Mouse (Mus musculus) heart, embryonic 16.5 days (tissue): ENCODE measurements at regions not wholly inside any gene's neighbourhood (a gene's known extent, or its start where the extent isn't known, plus 50 kb on each side); places are given as distances from the start of the nearest gene placed in this dataset.
A peak's percentile ranks its signal among the peaks of the same experiment; 100 is the strongest.
"Not testable (repeated sequence)": the region's sequence is repeated elsewhere in the genome, so short reads cannot be mapped to it uniquely, and the experiment has no call there.

Experiments
- ATAC-seq: fragments of 200-750 bp; cut with Nextera tagmentation; replicated peaks from 2 replicates; pipeline ENCODE4 v1.8.0; 2017; ENCODE audit warnings: moderate number of reproducible peaks; ENCODE audit not compliant: insufficient read depth, low FRiP score; ENCODE audit errors: extremely low read depth
- H3K27ac ChIP-seq: fragments of 300-500 bp; sonication (generic); 2 replicates; pipeline ENCODE4 v1.5.1; 2014; ENCODE audit warnings: mild to moderate bottlenecking, low read length, control low read depth, moderate library complexity
- H3K27me3 ChIP-seq: fragments of 300-500 bp; sonication (generic); 2 replicates; pipeline ENCODE4 v1.6.1; 2014; ENCODE audit warnings: low read length, mixed read lengths; ENCODE audit not compliant: control insufficient read depth, insufficient read depth
- H3K36me3 ChIP-seq: fragments of 300-500 bp; sonication (generic); 2 replicates; pipeline ENCODE4 v1.6.1; 2014; ENCODE audit not compliant: control insufficient read depth, insufficient read depth
- H3K4me1 ChIP-seq: fragments of 300-500 bp; sonication (generic); 2 replicates; pipeline ENCODE4 v1.6.1; 2014; ENCODE audit warnings: low read length, mixed read lengths; ENCODE audit not compliant: control insufficient read depth, insufficient read depth
- H3K4me2 ChIP-seq: fragments of 300-500 bp; sonication (generic); 2 replicates; pipeline ENCODE4 v1.6.1; 2014; ENCODE audit warnings: low read depth, mild to moderate bottlenecking, control low read depth, low read length
- H3K4me3 ChIP-seq: fragments of 300-500 bp; sonication (generic); 2 replicates; pipeline ENCODE4 v1.5.1; 2014; ENCODE audit warnings: mild to moderate bottlenecking, control low read depth, low read length
- H3K9ac ChIP-seq: fragments of 300-500 bp; sonication (generic); 2 replicates; pipeline ENCODE4 v1.6.1; 2014; ENCODE audit warnings: low read length, control low read depth
- H3K9me3 ChIP-seq: fragments of 300-500 bp; sonication (generic); replicated peaks from 2 replicates; pipeline ENCODE4 v1.6.1; 2016; ENCODE audit warnings: low read length; ENCODE audit not compliant: control insufficient read depth
- WGBS: fragments of 180-500 bp; shearing (Covaris S2); extraction: QIAGEN DNeasy Blood & Tissue Kit; methylation state at CpG from one replicate; pipeline ENCODE4 v1.1.7; 2014; 5-methylcytosine and 5-hydroxymethylcytosine counted together

DNA sequence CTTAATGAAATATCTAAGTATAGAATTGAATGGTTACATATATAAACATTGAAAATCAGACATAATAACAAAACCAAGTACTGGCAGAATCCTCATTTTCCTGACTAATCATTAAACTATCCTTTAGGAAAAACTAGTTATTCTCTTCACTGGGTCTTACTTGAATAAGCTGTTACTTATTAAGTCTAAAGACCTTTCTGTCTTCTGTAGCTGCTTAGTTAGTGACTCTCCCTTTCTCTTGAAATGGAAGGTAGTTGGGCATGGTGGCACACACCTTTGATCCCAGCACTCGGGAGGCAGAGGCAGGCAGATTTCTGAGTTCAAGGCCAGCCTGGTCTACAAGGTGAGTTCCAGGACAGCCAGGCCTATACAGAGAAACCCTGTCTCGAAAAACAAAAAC is 135.9 kb upstream of the Abcb5 start:
- H3K4me2 ChIP-seq, H3K9me3 ChIP-seq, H3K27me3 ChIP-seq, H3K9ac ChIP-seq, H3K27ac ChIP-seq, H3K36me3 ChIP-seq, H3K4me3 ChIP-seq, ATAC-seq: not testable (repeated sequence)
- peaks cover 15% of the 10 kb centered on the region for H3K4me1 ChIP-seq
- WGBS, result 77% methylated on average over 2 of the region's 2 CpGs

- H3K36me3 ChIP-seq, result no peaks in the 10 kb centered on the region
- no peak overlapping the region for H3K4me3 ChIP-seq
- peak overlapping the region; percentile 61; the same call in 1 of the 2 replicates for H3K27ac ChIP-seq
- H3K9me3 ChIP-seq, result no peaks in the 10 kb centered on the region
- peak; percentile 69; the same call in 1 of the 2 replicates for ATAC-seq
- no peak overlapping the region for H3K4me2 ChIP-seq
- peaks cover 15% of the 10 kb centered on the region for H3K4me1 ChIP-seq
- H3K9ac ChIP-seq, result no peak overlapping the region
- H3K27me3 ChIP-seq, result no peaks in the 10 kb centered on the region
These were observed 133.5 kb upstream of the Abcb5 start for GRCm38 (mm10) chr12:119099736-119100135.

GRCm38 (mm10) chr12:119097814-119098213 is 131.6 kb upstream of the Abcb5 start:
- no peak overlapping the region for H3K4me3 ChIP-seq
- no peak overlapping the region for H3K4me2 ChIP-seq
- no peaks in the 10 kb centered on the region for H3K36me3 ChIP-seq
- ATAC-seq, result peak; percentile 60; the same call in 1 of the 2 replicates
- H3K4me1 ChIP-seq, result peaks cover 15% of the 10 kb centered on the region
- 15% methylated on average over 1 of the region's 1 CpGs for WGBS
- H3K27ac ChIP-seq, result peak overlapping the region; percentile 61
- H3K27me3 ChIP-seq, result no peaks in the 10 kb centered on the region
- H3K9me3 ChIP-seq, result no peaks in the 10 kb centered on the region
- no peak overlapping the region for H3K9ac ChIP-seq

- Histone ChIP-seq H3K9ac (no peak overlapping the region), H3K4me3 (no peak overlapping the region), H3K9me3 (no peaks in the 10 kb centered on the region), H3K4me2 (no peak overlapping the region), H3K27me3 (no peaks in the 10 kb centered on the region), H3K27ac (no peak overlapping the region), H3K4me1 (peaks cover 8% of the 10 kb centered on the region), H3K36me3 (no peaks in the 10 kb centered on the region)
- no peak for ATAC-seq
- WGBS, result 80% methylated on average over 1 of the region's 1 CpGs
These were observed 128.1 kb upstream of the Abcb5 start for GRCm38 (mm10) chr12:119094314-119094713.

DNA sequence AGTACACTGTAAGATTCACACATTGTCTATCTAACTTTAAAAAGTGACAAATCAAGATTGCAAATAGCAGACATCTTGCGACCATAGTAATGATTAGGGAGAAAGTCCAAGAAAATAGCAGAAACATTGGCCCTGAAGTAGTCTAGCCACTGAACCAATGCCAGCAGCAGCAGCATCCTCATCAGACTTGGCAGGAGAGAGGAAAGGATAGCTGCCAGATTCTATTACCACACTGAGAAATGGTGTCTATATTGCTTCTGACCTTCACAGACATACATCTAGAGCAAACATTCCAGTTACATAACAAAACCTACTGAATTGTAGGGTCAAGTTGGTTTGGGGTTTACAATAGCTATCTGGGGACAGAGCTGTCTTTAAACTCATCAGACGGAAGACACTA is 127.2 kb upstream of the Abcb5 start:
- 0 out of 2 replicates have a peak, but pooled peaks cover 3% of the 10 kb centered on the region for H3K4me1 ChIP-seq
- no peaks in the 10 kb centered on the region for H3K9me3 ChIP-seq
- H3K4me3 ChIP-seq, result no peak overlapping the region
- H3K27me3 ChIP-seq, result no peaks in the 10 kb centered on the region
- H3K27ac ChIP-seq, result no peak overlapping the region
- H3K9ac ChIP-seq, result no peak overlapping the region
- H3K36me3 ChIP-seq, result no peaks in the 10 kb centered on the region
- WGBS, result 83% methylated on average over 2 of the region's 2 CpGs
- no peak for ATAC-seq
- H3K4me2 ChIP-seq, result no peak overlapping the region

GRCm38 (mm10) chr12:119089292-119089691 is 123.1 kb upstream of the Abcb5 start:
- Histone ChIP-seq H3K4me1 (no peaks in the 10 kb centered on the region), H3K27ac (no peak overlapping the region), H3K36me3 (no peaks in the 10 kb centered on the region), H3K9ac (no peak overlapping the region), H3K9me3 (no peaks in the 10 kb centered on the region), H3K4me3 (no peak overlapping the region), H3K27me3 (no peaks in the 10 kb centered on the region), H3K4me2 (no peak overlapping the region)
- ATAC-seq, result no peak
- WGBS, result 76% methylated on average over 2 of the region's 2 CpGs

- H3K4me3 ChIP-seq, result no peak overlapping the region
- no peaks in the 10 kb centered on the region for H3K9me3 ChIP-seq
- H3K4me2 ChIP-seq, result no peak overlapping the region
- no peak overlapping the region for H3K9ac ChIP-seq
- no peaks in the 10 kb centered on the region for H3K4me1 ChIP-seq
- ATAC-seq, result no peak
- H3K27ac ChIP-seq, result no peak overlapping the region
- H3K27me3 ChIP-seq, result no peaks in the 10 kb centered on the region
- 88% methylated on average over 1 of the region's 1 CpGs for WGBS
- H3K36me3 ChIP-seq, result no peaks in the 10 kb centered on the region
These were observed 122.4 kb upstream of the Abcb5 start for GRCm38 (mm10) chr12:119088666-119089065.

DNA sequence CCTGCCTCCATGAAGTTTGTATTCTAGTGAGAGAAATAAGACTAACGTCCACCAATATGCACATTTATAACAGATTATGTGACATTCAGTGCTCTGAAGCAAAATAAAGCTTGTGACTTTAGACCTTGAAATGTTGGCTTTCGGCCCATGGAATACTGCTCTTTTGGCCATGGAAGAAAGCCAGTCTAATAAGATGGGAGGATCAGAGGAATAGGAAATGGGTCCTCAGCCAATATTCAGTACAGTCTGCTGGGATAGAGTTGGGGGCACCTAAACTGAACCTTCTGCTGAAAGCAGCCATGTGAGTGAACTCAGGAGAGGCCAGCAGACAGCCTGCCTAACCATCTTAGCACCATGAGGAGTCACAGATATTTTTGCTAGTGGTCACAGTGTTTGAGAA is 118.6 kb upstream of the Abcb5 start:
- Histone ChIP-seq H3K9ac (no peak overlapping the region), H3K27me3 (no peaks in the 10 kb centered on the region), H3K27ac (no peak overlapping the region), H3K4me2 (no peak overlapping the region), H3K4me3 (no peak overlapping the region), H3K4me1 (no peaks in the 10 kb centered on the region), H3K9me3 (no peaks in the 10 kb centered on the region), H3K36me3 (no peaks in the 10 kb centered on the region)
- ATAC-seq, result no peak
- WGBS, result 72% methylated on average over 2 of the region's 2 CpGs

DNA sequence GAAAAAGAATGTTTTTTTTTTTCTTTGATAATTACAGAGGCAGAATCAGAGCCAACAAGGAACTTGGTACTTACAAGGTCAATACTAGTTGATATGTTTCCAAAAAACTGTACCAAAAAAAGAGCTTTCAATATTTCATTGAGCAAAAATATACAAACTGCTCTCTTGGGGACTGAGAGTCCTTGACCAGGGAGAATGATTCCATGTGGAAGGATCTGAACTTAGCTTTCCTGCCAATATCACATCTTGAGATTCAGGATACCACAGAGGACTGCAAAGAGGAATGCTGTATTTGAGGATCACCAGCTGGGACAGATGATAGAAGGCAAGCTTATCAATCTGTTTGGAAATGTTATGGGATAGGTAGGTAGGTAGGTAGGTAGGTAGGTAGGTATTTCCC is 116.6 kb upstream of the Abcb5 start:
- Histone ChIP-seq H3K36me3 (no peaks in the 10 kb centered on the region), H3K4me1 (no peaks in the 10 kb centered on the region), H3K9me3 (no peaks in the 10 kb centered on the region), H3K27ac (no peak overlapping the region), H3K4me3 (no peak overlapping the region), H3K4me2 (no peak overlapping the region), H3K27me3 (no peaks in the 10 kb centered on the region), H3K9ac (no peak overlapping the region)
- ATAC-seq, result no peak

DNA sequence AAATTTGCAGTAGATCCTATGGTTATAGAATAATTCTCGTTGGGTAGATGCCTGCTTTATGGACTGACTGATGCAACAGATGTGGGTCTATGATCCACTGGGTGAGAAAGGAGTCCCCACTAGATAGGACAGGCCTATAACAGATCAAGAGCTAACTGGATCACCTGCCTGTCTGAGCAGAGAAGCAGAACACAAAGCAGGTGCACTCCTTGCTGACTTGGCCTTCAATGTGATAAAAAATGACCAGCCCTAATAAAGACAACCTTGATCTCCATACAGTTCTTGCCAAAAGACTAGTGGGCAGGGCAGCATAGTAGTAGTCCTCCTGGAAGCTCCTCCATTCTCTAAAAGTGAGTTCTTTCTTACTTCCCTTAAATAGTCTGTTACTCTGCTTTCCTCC is 109.6 kb upstream of the Abcb5 start:
- Histone ChIP-seq H3K9ac (no peak overlapping the region), H3K4me2 (no peak overlapping the region), H3K4me1 (no peaks in the 10 kb centered on the region), H3K36me3 (no peaks in the 10 kb centered on the region), H3K27ac (no peak overlapping the region), H3K9me3 (no peaks in the 10 kb centered on the region), H3K4me3 (no peak overlapping the region), H3K27me3 (no peaks in the 10 kb centered on the region)
- WGBS, result 83% methylated on average over 1 of the region's 1 CpGs
- no peak for ATAC-seq
